Mouse (Mus musculus): ENCODE measurements around the gene Ctf2.

GRCm38 (mm10) chr7:127772557-127772956, 40.6 kb upstream of the Ctf2 start:
- TF ChIP-seq CTCF (IDR thresholded peaks at IDR 0.05; ENCODE audit: insufficient read depth, low read length): no peak
- no peak for TF ChIP-seq POLR2A (IDR thresholded peaks at IDR 0.05; ENCODE audit: borderline replicate concordance, extremely low read depth, low read depth, low read length)
